In the genomic region with DNA sequence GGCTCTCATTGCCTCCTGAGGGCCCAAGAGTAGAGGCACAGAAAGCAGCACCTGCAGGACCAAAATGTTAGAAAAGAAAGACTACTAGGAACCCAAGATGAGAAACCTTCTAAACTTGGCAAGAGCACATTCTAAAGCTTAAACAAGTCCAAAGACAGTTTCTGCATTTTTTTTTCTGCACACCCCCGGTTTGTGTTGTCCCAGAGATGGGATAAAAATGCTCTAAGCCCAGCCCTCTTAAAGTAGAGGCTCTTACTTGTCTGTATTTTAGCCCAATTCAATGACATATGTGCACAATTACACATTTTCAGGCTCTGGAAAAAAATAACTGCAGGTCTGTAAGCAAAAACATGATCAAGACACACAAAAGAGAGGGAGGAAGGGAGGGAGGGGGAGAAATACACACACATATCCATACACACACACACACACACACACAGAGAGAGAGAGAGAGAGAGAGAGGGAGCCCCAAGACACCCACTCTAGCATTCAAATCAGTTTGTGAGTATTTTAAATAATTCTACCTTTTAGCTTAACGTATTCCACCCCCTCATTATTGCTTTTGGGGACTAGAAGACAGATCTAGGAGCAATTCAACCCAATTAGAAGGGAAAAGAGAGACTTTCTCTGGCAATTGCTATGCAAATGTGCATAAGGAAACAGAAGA, we compare ENCODE assay signal across 30 mouse cellular contexts.
DNase-seq lines count a peak whose midpoint lies in the region; ATAC-seq and TF ChIP-seq lines count a peak whose summit lies in the region.
"Had no signal": no experiment of that assay in that cellular context is flagged by ENCODE, and none has a peak within 500 bp of the region (broad histone marks: within the 10 kb centered on the region; RNA-seq: fewer than 3 reads in every experiment).

No protein-coding gene starts in this region.

- no peak overlapping the region for H3K27ac ChIP-seq in lung, embryonic 14.5 days (ENCODE audit: low read depth)
- peak overlapping the region; percentile 45; the same call in 1 of the 2 replicates for H3K27ac ChIP-seq in forebrain, embryonic 16.5 days (ENCODE audit: low read length)
- H3K27ac ChIP-seq: embryonic facial prominence, embryonic 13.5 days; gastrocnemius, adult 2 months; hindbrain, embryonic 15.5 days; limb, embryonic 12.5 days; neural tube, embryonic 13.5 days; stomach, postnatal 0 days had no signal

- H3K9me3 ChIP-seq in lung, embryonic 14.5 days (ENCODE audit: low read depth, low read length) = no peaks in the 10 kb centered on the region
- no peaks in the 10 kb centered on the region for H3K9me3 ChIP-seq in forebrain, embryonic 16.5 days (ENCODE audit: control insufficient read depth, low read length)
- H3K9me3 ChIP-seq: embryonic facial prominence, embryonic 13.5 days; heart, embryonic 12.5 days; hindbrain, embryonic 15.5 days; limb, embryonic 12.5 days; megakaryocyte, embryonic 14.5 days; neural tube, embryonic 13.5 days had no signal

- H3K4me1 ChIP-seq in lung, embryonic 14.5 days (ENCODE audit: insufficient read depth) = no peaks in the 10 kb centered on the region
- peaks cover 4% of the 10 kb centered on the region; the same call in 1 of the 2 replicates for H3K4me1 ChIP-seq in forebrain, embryonic 16.5 days (replicated peaks; ENCODE audit: control insufficient read depth, insufficient read depth, low read length)
- H3K4me1 ChIP-seq: embryonic facial prominence, embryonic 13.5 days; heart, embryonic 12.5 days; hindbrain, embryonic 15.5 days; limb, embryonic 12.5 days; megakaryocyte, embryonic 14.5 days; neural tube, embryonic 13.5 days had no signal

- H3K4me3 ChIP-seq in lung, embryonic 14.5 days (ENCODE audit: low read depth, low read length) = no peak overlapping the region
- H3K4me3 ChIP-seq in forebrain, embryonic 16.5 days (replicated peaks; ENCODE audit: low read length) = no peak overlapping the region
- H3K4me3 ChIP-seq: embryonic facial prominence, embryonic 13.5 days; erythroblast, embryonic 14.5 days; gastrocnemius, adult 2 months; heart, embryonic 12.5 days; hindbrain, embryonic 15.5 days; limb, embryonic 12.5 days; megakaryocyte, embryonic 14.5 days; neural tube, embryonic 13.5 days had no signal

- ATAC-seq in frontal cortex, adult (ENCODE audit: low TSS enrichment) = peak; percentile 91
- ATAC-seq in lung, embryonic 14.5 days (ENCODE audit: insufficient read depth) = no peak
- peak; percentile 86 for ATAC-seq in forebrain, embryonic 16.5 days

- no peak overlapping the region for H3K4me2 ChIP-seq in lung, embryonic 14.5 days
- H3K4me2 ChIP-seq in forebrain, embryonic 16.5 days (ENCODE audit: low read length) = no peak overlapping the region
- H3K4me2 ChIP-seq: embryonic facial prominence, embryonic 13.5 days; heart, embryonic 12.5 days; hindbrain, embryonic 15.5 days; limb, embryonic 12.5 days; liver, embryonic 11.5 days; neural tube, embryonic 13.5 days had no signal

- H3K36me3 ChIP-seq in lung, embryonic 14.5 days (ENCODE audit: insufficient read depth) = no peaks in the 10 kb centered on the region
- H3K36me3 ChIP-seq in forebrain, embryonic 16.5 days (ENCODE audit: control insufficient read depth, insufficient read depth) = no peaks in the 10 kb centered on the region
- H3K36me3 ChIP-seq: embryonic facial prominence, embryonic 13.5 days; heart, embryonic 12.5 days; hindbrain, embryonic 15.5 days; limb, embryonic 12.5 days; neural tube, embryonic 13.5 days had no signal

- H3K9ac ChIP-seq in lung, embryonic 14.5 days = no peak overlapping the region
- no peak overlapping the region for H3K9ac ChIP-seq in forebrain, embryonic 16.5 days (replicated peaks; ENCODE audit: low read depth, low read length)
- H3K9ac ChIP-seq: embryonic facial prominence, embryonic 13.5 days; heart, embryonic 12.5 days; hindbrain, embryonic 15.5 days; limb, embryonic 12.5 days; neural tube, embryonic 13.5 days had no signal

- no peaks in the 10 kb centered on the region for H3K27me3 ChIP-seq in lung, embryonic 14.5 days (ENCODE audit: insufficient read depth, low read length)
- no peaks in the 10 kb centered on the region for H3K27me3 ChIP-seq in forebrain, embryonic 16.5 days (replicated peaks; ENCODE audit: control insufficient read depth, insufficient read depth, low read length)
- H3K27me3 ChIP-seq: embryonic facial prominence, embryonic 13.5 days; heart, embryonic 12.5 days; hindbrain, embryonic 15.5 days; limb, embryonic 12.5 days; megakaryocyte, embryonic 14.5 days; neural tube, embryonic 13.5 days had no signal

- 29% methylated on average over 2 of the region's 2 CpGs for WGBS in lung, embryonic 14.5 days
- WGBS in forebrain, embryonic 16.5 days = 20% methylated on average over 2 of the region's 2 CpGs

- no peak for TF ChIP-seq POLR2A in brain, embryonic 14.5 days (IDR thresholded peaks at IDR 0.05; ENCODE audit: borderline replicate concordance, extremely low read depth, insufficient read depth, insufficient read length, poor library complexity, severe bottlenecking)

- DNase-seq in frontal cortex, postnatal 25 days (ENCODE audit: low spot score in 2 of 2) = no peak
- peak; percentile 46 for DNase-seq in lung, embryonic 14.5 days
- DNase-seq in lung, postnatal 25 days (ENCODE audit: low spot score) = no peak
- DNase-seq in brain, embryonic 14.5 days (ENCODE audit: low read depth) = peak; percentile 66
- no peak for DNase-seq in urinary bladder, postnatal 10 days (ENCODE audit: low spot score)
- DNase-seq: adrenal gland, postnatal 25 days; B cell, adult 2 months; cerebellum, adult 2 months; cerebellum, postnatal 14 days; gastrocnemius, adult 2 months; gastrocnemius, postnatal 36 days; heart, adult 18-20 months; kidney, adult 18-20 months; kidney, postnatal 4 days; layer of hippocampus, postnatal 36 days; lung, postnatal 4 days; right cerebral cortex, postnatal 4 days; thymus, adult 2 months; thymus, postnatal 36 days had no signal

- TF ChIP-seq CTCF in lung, embryonic 14.5 days (IDR thresholded peaks at IDR 0.05; ENCODE audit: low read depth) = no peak
- TF ChIP-seq CTCF in brain, embryonic 14.5 days (IDR thresholded peaks at IDR 0.05; ENCODE audit: borderline replicate concordance, extremely low read depth, insufficient read depth, insufficient read length) = no peak

Comparison
In these comparisons a context has a peak if more than half of its experiments do, and no peak if none do; other contexts are left out.
1. DNase-seq: peak in lung, embryonic 14.5 days (single experiment) and brain, embryonic 14.5 days (single experiment); none in frontal cortex, postnatal 25 days (0 of 2), lung, postnatal 25 days (single experiment) and urinary bladder, postnatal 10 days (single experiment).